Mouse (Mus musculus) megakaryocyte, embryonic 14.5 days (primary cell): ENCODE data around the gene Cinp.

Experiments used
- FLI1 ChIP-seq: IDR thresholded peaks from 2 replicates; pipeline ENCODE4 v1.6.1; 2012; ENCODE audit warnings: low read length, inconsistent platforms, mixed read lengths
- GATA1 ChIP-seq: IDR thresholded peaks from 3 replicates; pipeline ENCODE4 v1.6.1; 2012; ENCODE audit warnings: mixed read lengths, low read length, inconsistent platforms, borderline replicate concordance

GRCm38 (mm10) chr12:110889036-110890020 is at the start of gene Cinp, which contains the start of gene Tecpr2:
- TF ChIP-seq GATA1: no peak
- peak; percentile 60; the same call in 1 of the 2 replicates for TF ChIP-seq FLI1
